Mouse (Mus musculus) myocyte (in vitro differentiated cells): ENCODE data around the gene Cdkn2aipnl.

Source experiments
- CEBPB ChIP-seq: IDR thresholded peaks from 2 replicates; pipeline ENCODE4 v1.6.1; 2011; ENCODE audit warnings: mild to moderate bottlenecking, moderate library complexity; ENCODE audit not compliant: poor library complexity, insufficient read depth, severe bottlenecking
- E2F4 ChIP-seq: IDR thresholded peaks from one replicate; pipeline ENCODE4 v1.6.1; 2011; ENCODE audit warnings: mild to moderate bottlenecking, control low read depth, moderate library complexity; ENCODE audit not compliant: insufficient read depth
- MAX ChIP-seq: IDR thresholded peaks from one replicate; pipeline ENCODE4 v1.6.1; 2011; ENCODE audit warnings: low read depth, mild to moderate bottlenecking, control low read depth
- MYOG ChIP-seq, 3 experiments: IDR thresholded peaks; one replicate each; pipeline ENCODE4 v1.6.1; 2011; ENCODE audit warnings: control low read depth in 2 of 3, low read depth in 2 of 3, mild to moderate bottlenecking in 2 of 3; ENCODE audit not compliant: insufficient read length in 2 of 3, control insufficient read depth in 1 of 3, insufficient read depth in 1 of 3
- POLR2A ChIP-seq: IDR thresholded peaks from one replicate; pipeline ENCODE4 v1.6.1; 2011; ENCODE audit warnings: low read depth, mild to moderate bottlenecking, control low read depth, moderate library complexity; ENCODE audit not compliant: insufficient read length
- POLR2AphosphoS2 ChIP-seq: IDR thresholded peaks from one replicate; pipeline ENCODE4 v1.6.1; 2011; ENCODE audit warnings: low read depth, control low read depth; ENCODE audit not compliant: insufficient read length
- REST ChIP-seq: IDR thresholded peaks from one replicate; pipeline ENCODE4 v1.6.1; 2011; ENCODE audit warnings: mild to moderate bottlenecking, control low read depth, moderate library complexity; ENCODE audit not compliant: insufficient read depth, insufficient read length
- TCF12 ChIP-seq: IDR thresholded peaks from one replicate; pipeline ENCODE4 v1.6.1; 2011; ENCODE audit warnings: mild to moderate bottlenecking, control low read depth; ENCODE audit not compliant: poor library complexity, insufficient read depth, severe bottlenecking
- TCF3 ChIP-seq: IDR thresholded peaks from one replicate; pipeline ENCODE4 v1.6.1; 2011; ENCODE audit warnings: low read depth, control low read depth; ENCODE audit not compliant: insufficient read length
- USF1 ChIP-seq: IDR thresholded peaks from one replicate; pipeline ENCODE4 v1.6.1; 2011; ENCODE audit warnings: low read depth, mild to moderate bottlenecking, control low read depth, moderate library complexity

DNA sequence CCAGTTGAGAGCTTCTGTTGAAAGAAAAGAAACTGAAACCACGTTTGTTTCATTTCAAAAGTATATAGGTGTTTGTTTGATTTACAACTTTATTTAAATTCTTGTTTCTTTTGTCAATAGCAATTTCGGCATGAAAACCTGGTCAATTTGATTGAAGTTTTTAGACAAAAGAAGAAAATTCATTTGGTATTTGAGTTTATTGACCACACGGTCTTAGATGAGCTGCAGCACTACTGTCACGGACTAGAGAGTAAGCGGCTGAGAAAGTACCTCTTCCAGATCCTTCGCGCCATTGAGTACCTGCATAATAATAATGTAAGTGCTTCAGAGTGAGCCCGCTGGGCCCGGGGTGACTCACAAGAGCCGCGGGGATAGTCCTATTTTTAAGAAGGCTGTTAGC is 43.5 kb downstream of the Cdkn2aipnl start:
- TF ChIP-seq POLR2A, result no peak
- no peak for TF ChIP-seq USF1
- TF ChIP-seq MYOG (IDR thresholded peaks at IDR 0.05; ENCODE audit: control insufficient read depth in 1 of 3, insufficient read depth in 1 of 3, insufficient read length in 2 of 3, low read depth in 2 of 3), result no peak
- no peak for TF ChIP-seq E2F4
- TF ChIP-seq MAX, result no peak
- TF ChIP-seq CEBPB, result no peak
- TF ChIP-seq POLR2AphosphoS2, result no peak
- no peak for TF ChIP-seq TCF12
- no peak for TF ChIP-seq TCF3
- no peak for TF ChIP-seq REST
